In the genomic region with DNA sequence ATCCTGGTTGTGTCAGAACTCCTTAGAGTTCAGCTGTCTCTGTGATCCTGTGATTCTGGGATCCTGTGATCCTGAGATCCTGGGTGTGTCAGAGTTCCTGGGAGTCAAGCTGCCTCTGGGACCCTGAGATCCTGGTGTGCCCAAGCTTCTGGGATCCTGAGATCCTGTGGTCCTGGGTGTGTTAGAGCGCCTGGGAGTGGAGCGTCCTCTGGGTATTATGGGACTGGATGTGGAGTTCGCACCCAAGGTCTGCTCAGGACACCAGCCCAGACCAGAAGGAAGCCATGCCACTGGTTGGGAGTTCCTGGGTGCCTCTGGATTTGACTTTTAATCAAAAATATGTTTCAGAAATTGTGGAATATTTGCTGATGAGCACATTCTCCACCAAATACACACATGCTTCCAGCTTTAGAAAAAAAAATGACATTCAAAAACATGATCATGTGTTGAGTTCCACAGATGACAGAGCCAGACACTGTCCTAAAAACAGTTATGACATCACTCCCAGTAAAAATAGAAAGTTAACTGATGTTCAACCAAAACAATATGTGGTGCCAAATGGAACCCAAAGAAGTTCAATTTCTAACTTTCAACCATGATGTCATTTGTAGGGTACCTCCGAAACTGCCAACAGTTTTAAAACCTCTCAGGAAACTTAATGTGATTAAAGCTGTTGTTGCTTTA, we compare ENCODE assay signal across 16 mouse cellular contexts.
"Had no signal": no experiment of that assay in that cellular context is flagged by ENCODE, and none has a peak within 500 bp of the region (broad histone marks: within the 10 kb centered on the region; RNA-seq: fewer than 3 reads in every experiment).

No protein-coding gene starts in this region.

- H3K4me3 ChIP-seq: limb, embryonic 13.5 days; midbrain, embryonic 10.5 days; myocyte; neural tube, embryonic 15.5 days had no signal

- H3K27me3 ChIP-seq: limb, embryonic 13.5 days; neural tube, embryonic 15.5 days had no signal

- H3K27ac ChIP-seq: kidney, postnatal 0 days; limb, embryonic 13.5 days; liver, embryonic 14.5 days; midbrain, embryonic 10.5 days; neural tube, embryonic 15.5 days had no signal

- H3K4me1 ChIP-seq: limb, embryonic 13.5 days; midbrain, embryonic 10.5 days; neural tube, embryonic 15.5 days had no signal

- H3K9me3 ChIP-seq: limb, embryonic 13.5 days; neural tube, embryonic 15.5 days had no signal

- H3K36me3 ChIP-seq: neural tube, embryonic 15.5 days had no signal

- DNase-seq: kidney, postnatal 36 days; left cerebral cortex, postnatal 4 days; lung, adult 2 months; lung, postnatal 10 days; lung, postnatal 4 days; midbrain, embryonic 14.5 days; right cerebral cortex, adult 18-20 months; right cerebral cortex, postnatal 25 days; thymus, adult 18-20 months; thymus, postnatal 14 days had no signal

- H3K9ac ChIP-seq: limb, embryonic 13.5 days; liver, embryonic 14.5 days; neural tube, embryonic 15.5 days had no signal

- H3K4me2 ChIP-seq: limb, embryonic 13.5 days; neural tube, embryonic 15.5 days had no signal
